Mouse (Mus musculus): ENCODE measurements around the gene Klhdc10. TPM values are rescaled to one million over a fixed set of nuclear protein-coding genes. Genes with fewer than 3 reads are reported as not detected.

The Klhdc10 gene
- total and polyA plus RNA-seq, 3 experiments = 35.0 to 40.8 TPM; not detected in 1

- peaks cover 2 to 19% of the 10 kb centered on the region in 2 experiments for H3K4me1 ChIP-seq (ENCODE audit: control insufficient read depth in 1 of 2, insufficient read depth in 2 of 2, low read length in 2 of 2)
- H3K36me3 ChIP-seq (ENCODE audit: control insufficient read depth in 1 of 2, insufficient read depth in 2 of 2, low read length in 2 of 2) = peaks cover 0 to 8% of the 10 kb centered on the region in 2 experiments; a peak in 2 of 4 replicates
- no peaks in the 10 kb centered on the region for H3K9me3 ChIP-seq (replicated peaks; ENCODE audit: insufficient read depth, low read length)
- no peak overlapping the region for H3K9ac ChIP-seq (ENCODE audit: control insufficient read depth, low read depth, low read length, poor library complexity, severe bottlenecking)
- TF ChIP-seq NRF1 (IDR thresholded peaks at IDR 0.05; ENCODE audit: insufficient read depth, low read depth, low read length, poor library complexity, severe bottlenecking) (no peak), MAFK (IDR thresholded peaks at IDR 0.05; ENCODE audit: borderline replicate concordance, low read depth, low read length) (no peak), NELFE (IDR thresholded peaks at IDR 0.05; ENCODE audit: low read depth, low read length) (no peak), ETS1 (IDR thresholded peaks at IDR 0.05; ENCODE audit: low read depth, low read length) (no peak), CHD1 (IDR thresholded peaks at IDR 0.05; ENCODE audit: low read depth, low read length) (no peak), ZMIZ1 (IDR thresholded peaks at IDR 0.05; ENCODE audit: low read depth, low read length) (no peak), TAL1 (IDR thresholded peaks at IDR 0.05; ENCODE audit: low read length) (no peak), RAD21 (IDR thresholded peaks at IDR 0.05; ENCODE audit: low read depth, low read length) (no peak), TBP (IDR thresholded peaks at IDR 0.05; ENCODE audit: low read depth, low read length) (no peak), RCOR1 (IDR thresholded peaks at IDR 0.05; ENCODE audit: low read depth, low read length) (no peak), CHD2 (IDR thresholded peaks at IDR 0.05; ENCODE audit: low read length) (no peak), USF1 (IDR thresholded peaks at IDR 0.05; ENCODE audit: low read depth, low read length) (no peak), JUND (IDR thresholded peaks at IDR 0.05; ENCODE audit: low read depth, low read length) (no peak), POLR2AphosphoS5 (IDR thresholded peaks at IDR 0.05; ENCODE audit: borderline replicate concordance, low read depth, low read length) (no peak), USF2 (IDR thresholded peaks at IDR 0.05; ENCODE audit: borderline replicate concordance in 1 of 2, insufficient read depth in 1 of 2, low read depth in 1 of 2, low read length in 2 of 2) (no peak)
- no peaks in the 10 kb centered on the region for H3K27me3 ChIP-seq (ENCODE audit: control insufficient read depth in 1 of 2, insufficient read depth in 2 of 2, low read length in 2 of 2)
- H3K79me2 ChIP-seq (ENCODE audit: control insufficient read depth, insufficient read depth, low read length, poor library complexity) = no peaks in the 10 kb centered on the region
- H3K4me3 ChIP-seq (ENCODE audit: control insufficient read depth in 1 of 2, insufficient read depth in 1 of 2, low read depth in 2 of 2, low read length in 2 of 2) = no peak overlapping the region
- DNase-seq (ENCODE audit: low read depth, low spot score) = no peak
- no peak overlapping the region for H3K27ac ChIP-seq (ENCODE audit: control insufficient read depth, low read depth, low read length)
Observed at GRCm38 (mm10) chr6:30352762-30353161, 48.9 kb upstream of the Klhdc10 start.

DNA sequence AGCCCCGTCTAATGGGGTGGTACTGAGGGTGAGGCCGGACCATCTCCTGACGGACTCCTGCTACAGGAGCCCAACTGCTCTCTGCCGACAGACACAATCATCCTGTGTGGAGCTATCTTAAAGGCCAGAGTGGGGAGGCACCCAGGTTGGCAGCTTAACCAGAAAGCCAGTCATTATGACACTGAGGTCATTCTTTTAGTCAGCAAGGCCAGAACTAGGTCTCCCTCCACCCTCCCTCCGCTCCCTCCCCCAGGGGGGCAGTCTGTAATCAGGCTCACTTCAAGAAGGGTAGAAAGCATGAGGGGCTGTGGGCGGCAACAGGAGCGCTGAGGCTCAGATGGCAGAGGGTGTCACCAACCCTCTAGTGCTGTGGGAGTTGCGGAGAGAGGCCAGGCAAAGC is 48.0 kb upstream of the Klhdc10 start:
- no peak for TF ChIP-seq TBP (IDR thresholded peaks at IDR 0.05; ENCODE audit: low read depth, low read length)
- no peak for TF ChIP-seq MAZ (IDR thresholded peaks at IDR 0.05; ENCODE audit: low read depth, low read length)
- TF ChIP-seq ZKSCAN1 (IDR thresholded peaks at IDR 0.05; ENCODE audit: low read depth, low read length) = no peak
- TF ChIP-seq USF1 (IDR thresholded peaks at IDR 0.05; ENCODE audit: low read depth, low read length) = no peak
- TF ChIP-seq RAD21 (IDR thresholded peaks at IDR 0.05; ENCODE audit: low read depth, low read length) = no peak
- TF ChIP-seq BHLHE40 (IDR thresholded peaks at IDR 0.05; ENCODE audit: borderline replicate concordance, low read depth, low read length) = no peak
- TF ChIP-seq MAFK (IDR thresholded peaks at IDR 0.05; ENCODE audit: borderline replicate concordance, low read depth, low read length) = no peak
- TF ChIP-seq ELF1 (IDR thresholded peaks at IDR 0.05; ENCODE audit: low read depth, low read length) = no peak
- no peak for TF ChIP-seq E2F4 (IDR thresholded peaks at IDR 0.05; ENCODE audit: borderline replicate concordance, low read depth, low read length)
- TF ChIP-seq EP300 (IDR thresholded peaks at IDR 0.05; ENCODE audit: low read depth in 1 of 2, low read length in 2 of 2) = no peak
- TF ChIP-seq SMC3 (IDR thresholded peaks at IDR 0.05; ENCODE audit: low read depth, low read length) = no peak
- no peak for TF ChIP-seq ZC3H11A (IDR thresholded peaks at IDR 0.05; ENCODE audit: low read depth, low read length)
- H3K4me3 ChIP-seq (ENCODE audit: control insufficient read depth in 1 of 2, insufficient read depth in 1 of 2, low read depth in 2 of 2, low read length in 2 of 2) = no peak overlapping the region
- H3K9me3 ChIP-seq (replicated peaks; ENCODE audit: insufficient read depth, low read length) = no peaks in the 10 kb centered on the region
- H3K36me3 ChIP-seq (ENCODE audit: control insufficient read depth in 1 of 2, insufficient read depth in 2 of 2, low read length in 2 of 2) = peaks cover 0 to 8% of the 10 kb centered on the region in 2 experiments; a peak in 2 of 4 replicates
- no peaks in the 10 kb centered on the region for H3K27me3 ChIP-seq (ENCODE audit: control insufficient read depth in 1 of 2, insufficient read depth in 2 of 2, low read length in 2 of 2)
- no peaks in the 10 kb centered on the region for H3K79me2 ChIP-seq (ENCODE audit: control insufficient read depth, insufficient read depth, low read length, poor library complexity)
- no peak for DNase-seq (ENCODE audit: low read depth, low spot score)
- H3K9ac ChIP-seq (ENCODE audit: control insufficient read depth, low read depth, low read length, poor library complexity, severe bottlenecking) = no peak overlapping the region
- H3K27ac ChIP-seq (ENCODE audit: control insufficient read depth, low read depth, low read length) = no peak overlapping the region
- peaks cover 2 to 17% of the 10 kb centered on the region in 2 experiments for H3K4me1 ChIP-seq (ENCODE audit: control insufficient read depth in 1 of 2, insufficient read depth in 2 of 2, low read length in 2 of 2)
